Mouse (Mus musculus) thymus, postnatal 14 days (tissue): ENCODE measurements around the gene Tm6sf1.

Source experiments
- DNase-seq: peaks from one replicate; pipeline ENCODE4 v3.0.0; 2021

Gene Tm6sf1

GRCm38 (mm10) chr7:81904094-81904493 lies 45.3 kb downstream of the Tm6sf1 start:
- DNase-seq, result no peak

DNA sequence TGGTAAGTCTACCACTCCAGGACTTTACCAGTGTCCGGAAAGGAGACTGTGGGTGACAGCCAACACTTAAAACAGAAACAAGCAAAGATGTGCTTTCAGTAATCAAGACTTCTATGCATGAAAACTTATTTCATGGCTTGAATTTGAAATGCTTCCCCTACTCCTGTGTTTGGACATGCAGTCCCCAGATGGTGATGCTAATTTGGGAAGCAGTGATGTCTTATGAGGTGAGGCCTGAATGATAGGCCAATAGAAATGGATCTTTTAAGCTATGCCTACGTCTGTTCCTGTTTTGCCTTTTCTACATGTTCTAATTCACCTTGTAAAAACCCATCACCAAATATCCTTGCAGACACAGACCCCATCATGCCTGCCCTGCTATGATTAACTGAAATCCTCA lies 46.1 kb downstream of the Tm6sf1 start:
- DNase-seq, result no peak

DNA sequence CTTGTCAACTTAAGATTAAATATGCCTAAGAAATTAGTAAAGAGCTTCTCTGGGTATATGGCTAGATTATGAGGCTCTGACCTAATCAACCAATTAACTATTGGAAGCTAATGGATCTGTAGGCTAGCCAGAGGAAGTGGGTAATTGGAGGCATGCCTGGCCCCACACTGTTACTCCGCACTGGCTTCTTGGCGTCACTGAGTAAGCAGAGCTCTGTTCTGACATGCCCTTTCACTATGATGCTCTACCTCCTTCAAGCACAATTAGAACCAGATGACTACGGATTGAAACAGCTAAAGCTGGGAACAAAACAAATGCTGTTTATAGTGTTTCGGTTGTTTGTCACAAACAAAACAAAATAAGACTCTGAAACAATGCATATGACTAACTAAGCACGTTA lies 59.5 kb downstream of the Tm6sf1 start:
- no peak for DNase-seq

- no peak for DNase-seq
These were observed 61.5 kb downstream of the Tm6sf1 start for GRCm38 (mm10) chr7:81920314-81920713.

- DNase-seq, result no peak
These were observed 62.7 kb downstream of the Tm6sf1 start for GRCm38 (mm10) chr7:81921379-81921952.

DNA sequence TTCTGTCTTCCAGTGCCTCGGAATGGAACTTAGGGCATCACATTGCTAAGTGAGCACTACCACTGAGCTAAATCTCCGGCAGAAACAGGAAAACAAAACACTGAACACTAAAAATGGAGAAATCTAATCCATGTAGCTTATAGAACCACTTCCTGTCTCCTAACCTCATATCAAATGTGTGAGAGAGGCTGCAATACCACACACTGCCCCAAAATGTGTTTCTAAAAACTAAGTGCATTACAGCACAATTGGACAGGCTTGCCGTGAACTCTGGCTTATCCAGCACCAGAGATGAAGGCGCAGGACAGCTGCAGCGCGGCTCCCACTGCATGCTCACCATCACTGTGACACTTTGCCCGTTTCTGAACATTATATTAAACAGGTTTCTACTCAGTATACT lies 70.2 kb downstream of the Tm6sf1 start:
- no peak for DNase-seq

DNA sequence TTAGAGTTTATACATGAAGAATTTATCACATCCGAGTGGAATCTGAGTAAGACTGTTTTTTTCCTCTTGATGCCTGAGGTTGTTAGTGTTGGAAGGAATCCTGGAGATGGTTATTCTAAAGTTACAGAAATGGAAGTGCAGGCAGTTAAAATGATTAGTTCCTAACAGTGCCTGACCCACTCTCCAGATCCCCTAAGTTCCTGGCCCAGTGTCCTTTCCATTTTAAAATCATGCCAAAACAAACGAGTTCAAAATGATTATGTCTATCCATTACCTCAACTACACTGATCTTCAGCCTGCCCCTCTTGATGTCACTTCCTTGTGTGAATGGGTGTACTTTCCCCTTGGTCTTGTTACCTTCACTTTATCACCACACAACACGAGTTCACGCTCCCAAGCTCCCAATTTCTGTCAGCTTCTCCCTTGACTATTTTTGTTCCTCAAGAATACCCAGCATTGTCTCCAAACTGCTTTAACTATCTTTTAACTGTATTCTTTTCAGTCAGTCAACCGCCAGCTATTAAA lies 73.8 kb downstream of the Tm6sf1 start:
- DNase-seq, result no peak

GRCm38 (mm10) chr7:81933061-81933600 lies 74.3 kb downstream of the Tm6sf1 start:
- no peak for DNase-seq

GRCm38 (mm10) chr7:81933601-81934266 lies 74.9 kb downstream of the Tm6sf1 start:
- DNase-seq, result peak; percentile 73
